Mouse (Mus musculus) adrenal gland, postnatal 4 days (tissue): ENCODE measurements around the gene Olfr1238. TPM values are rescaled to one million over a fixed set of nuclear protein-coding genes. Genes with fewer than 3 reads are reported as not detected.

Experiments used
- DNase-seq, 2 experiments: peaks; one replicate each; pipeline ENCODE4 v3.0.0; 2021 to 2022; ENCODE audit warnings: low spot score in 2 of 2, mixed read lengths in 2 of 2
- long read RNA-seq, 2 experiments: library from polyadenylated mRNA; stranded (forward); transcript quantifications; one replicate each; pipeline ENCODE4 v2.0.0; 2021
- total RNA-seq, 2 experiments: library from RNA; stranded (reverse); gene quantifications; 2 replicates each; pipeline ENCODE4 v1.2.3; 2021

Gene Olfr1238
- not detected for total RNA-seq
- long read RNA-seq, experiment 1 = 0 reads
- long read RNA-seq, experiment 2 = 0 reads

DNA sequence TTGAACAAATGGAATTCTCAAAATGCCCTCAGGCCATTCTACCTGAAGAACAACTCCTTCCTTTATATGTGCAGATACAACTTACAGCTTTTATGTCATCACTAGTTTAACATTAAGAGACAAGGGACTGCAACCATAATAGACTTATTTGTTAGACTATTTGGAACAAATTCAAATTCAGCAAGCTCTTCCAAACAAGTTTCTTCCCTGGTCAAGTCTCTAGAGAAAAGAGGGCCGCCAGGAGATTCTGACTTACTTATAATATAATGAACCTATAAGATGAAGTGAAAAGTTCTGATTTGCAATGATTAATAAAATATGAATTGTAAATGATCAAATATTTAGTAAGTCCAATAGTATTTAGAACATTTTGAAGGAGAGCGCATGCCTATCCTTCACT, at the start of gene Olfr1238:
TSS of gene Olfr1238 (minus strand) at position 101 of the 400 bp plus-strand sequence.
- no peak for DNase-seq

- no peak for DNase-seq
These were observed 33.4 kb upstream of the Olfr1238 start, which contains the start of gene Olfr1240 for GRCm38 (mm10) chr2:89442900-89443299. Gene Olfr1240 (minus strand): TSS chr2:89443000.

- no peak for DNase-seq
These were observed 10.8 kb upstream of the Olfr1238 start, which contains the start of gene Olfr1239 for GRCm38 (mm10) chr2:89420307-89420706. Gene Olfr1239 (minus strand): TSS chr2:89420407.

DNA sequence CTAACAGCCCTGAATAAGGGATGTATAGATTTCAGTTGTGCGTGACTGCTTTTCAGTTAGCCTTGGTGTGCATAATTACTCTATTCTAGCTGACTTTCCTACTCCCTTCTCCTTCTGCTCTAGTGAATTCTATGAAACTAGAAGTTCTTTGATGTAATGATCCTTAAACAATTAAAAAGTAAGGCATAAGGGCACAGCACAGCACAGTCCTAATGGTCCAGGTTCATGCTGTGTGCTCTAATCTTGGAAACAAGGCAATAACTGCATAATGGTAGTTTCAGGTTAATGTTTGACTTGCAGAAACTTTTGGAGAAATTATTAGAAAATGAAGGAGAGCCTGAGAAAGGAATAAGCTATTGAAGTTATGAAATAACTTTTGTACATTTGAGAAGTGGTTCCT, 5.1 kb upstream of the Olfr1238 start:
- DNase-seq = no peak

- no peak for DNase-seq
These were observed 8.6 kb downstream of the Olfr1238 start for GRCm38 (mm10) chr2:89400882-89401281.

GRCm38 (mm10) chr2:89364765-89365164, 44.7 kb downstream of the Olfr1238 start, which contains the start of gene Olfr1234:
Gene Olfr1234 (minus strand): TSS chr2:89364865.
- no peak for DNase-seq

Other genes with a start within 250 kb of the Olfr1238 start
- not detected for gene Olfr1224-ps1, start 245.6 kb downstream of the Olfr1238 start, total RNA-seq
- gene Olfr1225, start 235.0 kb downstream of the Olfr1238 start, total RNA-seq = not detected
- gene Olfr1226, start 209.6 kb downstream of the Olfr1238 start, total RNA-seq = not detected
- not detected for gene Olfr1228, start 155.6 kb downstream of the Olfr1238 start, total RNA-seq
- gene Olfr1229, start 121.7 kb downstream of the Olfr1238 start, total RNA-seq = not detected
- not detected for gene Olfr1230, start 112.4 kb downstream of the Olfr1238 start, total RNA-seq
- not detected for gene Olfr1231, start 102.6 kb downstream of the Olfr1238 start, total RNA-seq
- gene Olfr1232, start 80.0 kb downstream of the Olfr1238 start, total RNA-seq = not detected
- not detected for gene Olfr1233, start 67.3 kb downstream of the Olfr1238 start, total RNA-seq
- gene Olfr1234, start 44.8 kb downstream of the Olfr1238 start, total RNA-seq = not detected
- gene Olfr1239, start 10.7 kb upstream of the Olfr1238 start, total RNA-seq = not detected
- gene Olfr1240, start 33.3 kb upstream of the Olfr1238 start, total RNA-seq = not detected
- gene Olfr1241, start 77.5 kb upstream of the Olfr1238 start, total RNA-seq = not detected
- not detected for gene Olfr1242, start 88.7 kb upstream of the Olfr1238 start, total RNA-seq
- not detected for gene Olfr1243, start 121.8 kb upstream of the Olfr1238 start, total RNA-seq
- not detected for gene Olfr1245, start 168.8 kb upstream of the Olfr1238 start, total RNA-seq
- not detected for gene Olfr1246, start 183.5 kb upstream of the Olfr1238 start, total RNA-seq
- gene Olfr1247, start 204.5 kb upstream of the Olfr1238 start, total RNA-seq = under 1 TPM in 1 of 2 experiments, not detected in 1; 0.06 TPM
- not detected for gene Olfr1248, start 208.6 kb upstream of the Olfr1238 start, total RNA-seq
- not detected for gene Olfr1249, start 225.3 kb upstream of the Olfr1238 start, total RNA-seq